Mouse (Mus musculus): ENCODE data around the gene Scrn1. TPM values are rescaled to one million over a fixed set of nuclear protein-coding genes. Genes with fewer than 3 reads are reported as not detected.
A peak's percentile ranks its signal among the peaks of the same experiment; 100 is the strongest.

The Scrn1 gene
- polyA plus RNA-seq, 1 experiment = 40.6 TPM

GRCm38 (mm10) chr6:54548314-54549019 lies 17.8 kb downstream of the Scrn1 start:
- no peaks in the 10 kb centered on the region for H3K79me3 ChIP-seq (ENCODE audit: low read depth)
- TF ChIP-seq CTCF (IDR thresholded peaks at IDR 0.05; ENCODE audit: control insufficient read depth, insufficient read depth, insufficient read length) (no peak), USF1 (IDR thresholded peaks at IDR 0.05; ENCODE audit: low read depth) (no peak), CEBPB (IDR thresholded peaks at IDR 0.05; ENCODE audit: low read depth) (no peak), MYOG (IDR thresholded peaks at IDR 0.05; ENCODE audit: control insufficient read depth, extremely low read depth, insufficient read length) (no peak), MAX (IDR thresholded peaks at IDR 0.05) (no peak), MYOD1 (IDR thresholded peaks at IDR 0.05; ENCODE audit: control insufficient read depth, insufficient read length, low read depth) (no peak), FOSL1 (IDR thresholded peaks at IDR 0.05; ENCODE audit: insufficient read depth, low read length, poor library complexity, severe bottlenecking) (no peak)

GRCm38 (mm10) chr6:54543646-54544045 lies 22.6 kb downstream of the Scrn1 start:
- Histone ChIP-seq H3K27me3 (ENCODE audit: control insufficient read depth, insufficient read depth, insufficient read length) (no peaks in the 10 kb centered on the region), H3K36me3 (ENCODE audit: control insufficient read depth, insufficient read depth) (no peaks in the 10 kb centered on the region), H3K79me3 (ENCODE audit: low read depth) (no peaks in the 10 kb centered on the region), H3K4me3 (ENCODE audit: insufficient read depth, poor library complexity, severe bottlenecking) (no peak overlapping the region), H3ac (ENCODE audit: control insufficient read depth, insufficient read length, low read depth) (no peak overlapping the region), H3K79me2 (ENCODE audit: control insufficient read depth, insufficient read depth) (no peaks in the 10 kb centered on the region)
- TF ChIP-seq MAX (IDR thresholded peaks at IDR 0.05) (no peak), MYOG (IDR thresholded peaks at IDR 0.05; ENCODE audit: control insufficient read depth, extremely low read depth, insufficient read length) (no peak), FOSL1 (IDR thresholded peaks at IDR 0.05; ENCODE audit: insufficient read depth, low read length, poor library complexity, severe bottlenecking) (no peak)

More at GRCm38 (mm10) chr6:54548314-54549019, 17.8 kb downstream of the Scrn1 start:
- Histone ChIP-seq H3K36me3 (ENCODE audit: control insufficient read depth, insufficient read depth) (no peaks in the 10 kb centered on the region), H3K27me3 (ENCODE audit: control insufficient read depth, insufficient read depth, insufficient read length) (no peaks in the 10 kb centered on the region), H3ac (ENCODE audit: control insufficient read depth, insufficient read length, low read depth) (no peak overlapping the region), H3K4me3 (ENCODE audit: insufficient read depth, poor library complexity, severe bottlenecking) (no peak overlapping the region), H3K79me2 (ENCODE audit: control insufficient read depth, insufficient read depth) (no peaks in the 10 kb centered on the region)

- TF ChIP-seq USF1 (IDR thresholded peaks at IDR 0.05; ENCODE audit: low read depth) = no peak
- TF ChIP-seq MYOG (IDR thresholded peaks at IDR 0.05; ENCODE audit: control insufficient read depth, extremely low read depth, insufficient read length) = no peak
- no peak for TF ChIP-seq MAX (IDR thresholded peaks at IDR 0.05)
- no peak for TF ChIP-seq FOSL1 (IDR thresholded peaks at IDR 0.05; ENCODE audit: insufficient read depth, low read length, poor library complexity, severe bottlenecking)
- no peak for TF ChIP-seq CTCF (IDR thresholded peaks at IDR 0.05; ENCODE audit: control insufficient read depth, insufficient read depth, insufficient read length)
- TF ChIP-seq CEBPB (IDR thresholded peaks at IDR 0.05; ENCODE audit: low read depth) = no peak
- no peak for TF ChIP-seq MYOD1 (IDR thresholded peaks at IDR 0.05; ENCODE audit: control insufficient read depth, insufficient read length, low read depth)
- Histone ChIP-seq H3K4me3 (ENCODE audit: insufficient read depth, poor library complexity, severe bottlenecking) (no peak overlapping the region), H3K27me3 (ENCODE audit: control insufficient read depth, insufficient read depth, insufficient read length) (no peaks in the 10 kb centered on the region), H3K79me2 (ENCODE audit: control insufficient read depth, insufficient read depth) (no peaks in the 10 kb centered on the region), H3ac (ENCODE audit: control insufficient read depth, insufficient read length, low read depth) (no peak overlapping the region), H3K36me3 (ENCODE audit: control insufficient read depth, insufficient read depth) (no peaks in the 10 kb centered on the region), H3K79me3 (ENCODE audit: low read depth) (no peaks in the 10 kb centered on the region)
Observed at GRCm38 (mm10) chr6:54542836-54543235, 23.5 kb downstream of the Scrn1 start.

GRCm38 (mm10) chr6:54540252-54540887 lies 25.9 kb downstream of the Scrn1 start:
- no peak overlapping the region for H3ac ChIP-seq (ENCODE audit: control insufficient read depth, insufficient read length, low read depth)
- no peaks in the 10 kb centered on the region for H3K79me3 ChIP-seq (ENCODE audit: low read depth)
- H3K36me3 ChIP-seq (ENCODE audit: control insufficient read depth, insufficient read depth) = no peaks in the 10 kb centered on the region
- H3K79me2 ChIP-seq (ENCODE audit: control insufficient read depth, insufficient read depth) = no peaks in the 10 kb centered on the region
- H3K27me3 ChIP-seq (ENCODE audit: control insufficient read depth, insufficient read depth, insufficient read length) = no peaks in the 10 kb centered on the region
- no peak for TF ChIP-seq MYOD1 (IDR thresholded peaks at IDR 0.05; ENCODE audit: control insufficient read depth, insufficient read length, low read depth)
- TF ChIP-seq CTCF (IDR thresholded peaks at IDR 0.05; ENCODE audit: control insufficient read depth, insufficient read depth, insufficient read length) = no peak
- no peak for TF ChIP-seq MAX (IDR thresholded peaks at IDR 0.05)
- no peak for TF ChIP-seq MYOG (IDR thresholded peaks at IDR 0.05; ENCODE audit: control insufficient read depth, extremely low read depth, insufficient read length)
- no peak for TF ChIP-seq FOSL1 (IDR thresholded peaks at IDR 0.05; ENCODE audit: insufficient read depth, low read length, poor library complexity, severe bottlenecking)
- TF ChIP-seq CEBPB (IDR thresholded peaks at IDR 0.05; ENCODE audit: low read depth) = peak; percentile 67
- TF ChIP-seq USF1 (IDR thresholded peaks at IDR 0.05; ENCODE audit: low read depth) = no peak
- H3K4me3 ChIP-seq (ENCODE audit: insufficient read depth, poor library complexity, severe bottlenecking) = no peak overlapping the region

- no peak overlapping the region for H3ac ChIP-seq (ENCODE audit: control insufficient read depth, insufficient read length, low read depth)
- H3K4me3 ChIP-seq (ENCODE audit: insufficient read depth, poor library complexity, severe bottlenecking) = no peak overlapping the region
- no peaks in the 10 kb centered on the region for H3K79me2 ChIP-seq (ENCODE audit: control insufficient read depth, insufficient read depth)
- TF ChIP-seq USF1 (IDR thresholded peaks at IDR 0.05; ENCODE audit: low read depth) (no peak), MYOG (IDR thresholded peaks at IDR 0.05; ENCODE audit: control insufficient read depth, extremely low read depth, insufficient read length) (no peak)
- H3K36me3 ChIP-seq (ENCODE audit: control insufficient read depth, insufficient read depth) = no peaks in the 10 kb centered on the region
- H3K27me3 ChIP-seq (ENCODE audit: control insufficient read depth, insufficient read depth, insufficient read length) = no peaks in the 10 kb centered on the region
- no peaks in the 10 kb centered on the region for H3K79me3 ChIP-seq (ENCODE audit: low read depth)
Observed at GRCm38 (mm10) chr6:54539396-54539795, 26.9 kb downstream of the Scrn1 start.

- no peak for TF ChIP-seq MAX (IDR thresholded peaks at IDR 0.05)
- no peak for TF ChIP-seq CTCF (IDR thresholded peaks at IDR 0.05; ENCODE audit: control insufficient read depth, insufficient read depth, insufficient read length)
- TF ChIP-seq MYOG (IDR thresholded peaks at IDR 0.05; ENCODE audit: control insufficient read depth, extremely low read depth, insufficient read length) = no peak
- TF ChIP-seq USF1 (IDR thresholded peaks at IDR 0.05; ENCODE audit: low read depth) = no peak
- TF ChIP-seq CEBPB (IDR thresholded peaks at IDR 0.05; ENCODE audit: low read depth) = no peak
- no peak for TF ChIP-seq FOSL1 (IDR thresholded peaks at IDR 0.05; ENCODE audit: insufficient read depth, low read length, poor library complexity, severe bottlenecking)
- no peak for TF ChIP-seq MYOD1 (IDR thresholded peaks at IDR 0.05; ENCODE audit: control insufficient read depth, insufficient read length, low read depth)
- no peaks in the 10 kb centered on the region for H3K79me3 ChIP-seq (ENCODE audit: low read depth)
Observed at GRCm38 (mm10) chr6:54538773-54539173, 27.5 kb downstream of the Scrn1 start.

More at GRCm38 (mm10) chr6:54538773-54539173, 27.5 kb downstream of the Scrn1 start:
- Histone ChIP-seq H3K27me3 (ENCODE audit: control insufficient read depth, insufficient read depth, insufficient read length) (no peaks in the 10 kb centered on the region), H3K36me3 (ENCODE audit: control insufficient read depth, insufficient read depth) (no peaks in the 10 kb centered on the region), H3K79me2 (ENCODE audit: control insufficient read depth, insufficient read depth) (no peaks in the 10 kb centered on the region), H3ac (ENCODE audit: control insufficient read depth, insufficient read length, low read depth) (no peak overlapping the region), H3K4me3 (ENCODE audit: insufficient read depth, poor library complexity, severe bottlenecking) (no peak overlapping the region)
